Mouse (Mus musculus) midbrain, embryonic 15.5 days (tissue): Measurements from ENCODE around the gene Tmem242. TPM values are rescaled to one million over a fixed set of nuclear protein-coding genes. Genes with fewer than 3 reads are reported as not detected.

Experiments used
- ATAC-seq: fragments of 200-750 bp; cut with Nextera tagmentation; replicated peaks from 2 replicates; pipeline ENCODE4 v1.8.0; 2017; ENCODE audit warnings: moderate TSS enrichment
- H3K27ac ChIP-seq: fragments of 300-500 bp; sonication (generic); 2 replicates; pipeline ENCODE4 v1.5.1; 2015; ENCODE audit warnings: mild to moderate bottlenecking, inconsistent platforms
- H3K27me3 ChIP-seq: fragments of 300-500 bp; sonication (generic); replicated peaks from 2 replicates; pipeline ENCODE4 v1.6.1; 2015; ENCODE audit warnings: inconsistent platforms
- H3K36me3 ChIP-seq: fragments of 300-500 bp; sonication (generic); replicated peaks from 2 replicates; pipeline ENCODE4 v1.6.1; 2015; ENCODE audit warnings: inconsistent platforms
- H3K4me1 ChIP-seq: fragments of 300-500 bp; sonication (generic); 2 replicates; pipeline ENCODE4 v1.6.1; 2015; ENCODE audit warnings: inconsistent platforms
- H3K4me2 ChIP-seq: fragments of 300-500 bp; sonication (generic); 2 replicates; pipeline ENCODE4 v1.6.1; 2015; ENCODE audit warnings: inconsistent platforms, mild to moderate bottlenecking, moderate library complexity
- H3K4me3 ChIP-seq: fragments of 300-500 bp; sonication (generic); 2 replicates; pipeline ENCODE4 v1.5.1; 2015; ENCODE audit warnings: mild to moderate bottlenecking, inconsistent platforms
- H3K9ac ChIP-seq: fragments of 300-500 bp; sonication (generic); 2 replicates; pipeline ENCODE4 v1.6.1; 2015; ENCODE audit warnings: mild to moderate bottlenecking, inconsistent platforms
- H3K9me3 ChIP-seq: fragments of 300-500 bp; sonication (generic); 2 replicates; pipeline ENCODE4 v1.6.1; 2016; ENCODE audit warnings: inconsistent platforms
- WGBS: fragments of 180-500 bp; shearing (Covaris S2); methylation state at CpG from one replicate; pipeline ENCODE4 v1.1.7; 2015; ENCODE audit warnings: mixed read lengths; 5-methylcytosine and 5-hydroxymethylcytosine counted together
- microRNA-seq: library from miRNA; unstranded; fragments of <30 nt; microRNA quantifications from one replicate; pipeline ENCODE4, GENCODE M21; 2016
- polyA plus RNA-seq: library from polyadenylated mRNA; unstranded; fragments of >200 nt; fragmentation: Nextera tagmentation; extraction: Ambion mirVana; gene quantifications from 2 replicates; pipeline ENCODE4 v1.2.1, GENCODE M21; 2015

Tmem242 gene
- polyA plus RNA-seq, 1 experiment from 2014 or later, result 96.3 TPM

GRCm38 (mm10) chr17:5371032-5371431 lies 69.0 kb downstream of the Tmem242 start:
- WGBS, result 62% methylated on average over 4 of the region's 4 CpGs
- ATAC-seq, result no peak
- Histone ChIP-seq H3K27me3 (no peaks in the 10 kb centered on the region), H3K9ac (no peak overlapping the region), H3K9me3 (no peaks in the 10 kb centered on the region), H3K4me2 (no peak overlapping the region), H3K36me3 (no peaks in the 10 kb centered on the region), H3K27ac (no peak overlapping the region), H3K4me1 (no peaks in the 10 kb centered on the region), H3K4me3 (no peak overlapping the region)

GRCm38 (mm10) chr17:5365992-5366398 lies 74.1 kb downstream of the Tmem242 start:
- H3K36me3 ChIP-seq, result no peaks in the 10 kb centered on the region

More at GRCm38 (mm10) chr17:5365992-5366398, 74.1 kb downstream of the Tmem242 start:
- H3K27me3 ChIP-seq, result no peaks in the 10 kb centered on the region
- no peak overlapping the region for H3K27ac ChIP-seq
- H3K4me1 ChIP-seq, result peaks cover 3% of the 10 kb centered on the region; the same call in 1 of the 2 replicates
- 76% methylated on average over 8 of the region's 8 CpGs for WGBS
- no peak overlapping the region for H3K9ac ChIP-seq
- ATAC-seq, result no peak
- no peak overlapping the region for H3K4me3 ChIP-seq
- no peaks in the 10 kb centered on the region for H3K9me3 ChIP-seq
- H3K4me2 ChIP-seq, result no peak overlapping the region

Small RNA genes lying within 50 kb of the gene (microRNA-seq; reads per million reads assigned to microRNA genes)
- not detected for gene Gm22475

Other genes starting within 250 kb of the Tmem242 start
- gene Ldhal6b, start 21.5 kb downstream of the Tmem242 start, polyA plus RNA-seq, result not detected in 2 replicates
- gene Zdhhc14, start 52.3 kb upstream of the Tmem242 start, polyA plus RNA-seq, result 10.1 and 12.1 TPM in 2 replicates